In the genomic region with DNA sequence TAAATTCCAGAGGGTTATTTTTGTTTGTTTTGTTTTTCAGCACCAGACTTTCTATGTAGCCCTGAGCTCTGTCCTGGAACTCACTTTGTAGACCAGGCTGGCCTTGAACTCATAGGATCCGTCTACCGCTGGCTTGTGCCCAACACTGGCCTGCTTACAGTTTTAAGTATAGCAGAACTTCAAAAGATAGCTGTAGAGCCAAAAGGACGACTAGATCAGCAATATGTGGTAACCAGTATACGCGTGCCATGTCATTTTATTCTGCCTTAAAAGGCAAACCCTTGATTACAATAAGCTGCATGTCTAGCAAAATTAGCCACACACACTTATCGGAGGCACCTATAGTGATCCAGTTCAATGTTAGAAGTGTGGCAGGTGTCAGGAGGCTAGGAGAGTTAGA, we compare ENCODE assay signal across 7 mouse cellular contexts. TPM values are rescaled to one million over a fixed set of nuclear protein-coding genes. Genes with fewer than 3 reads are reported as not detected.
A peak's percentile ranks its signal among the peaks of the same experiment; 100 is the strongest.
DNase-seq lines count a peak whose midpoint lies in the region; ATAC-seq and TF ChIP-seq lines count a peak whose summit lies in the region.

No protein-coding gene starts in this region.

- H3K4me2 ChIP-seq in hindbrain, embryonic 14.5 days (replicated peaks), result peak overlapping the region; percentile 86
- H3K4me2 ChIP-seq in midbrain, postnatal 0 days (ENCODE audit: low read depth, low read length, poor library complexity, severe bottlenecking), result 0 out of 2 replicates have a peak overlapping the region, but pooled peaks have one; percentile 73

- DNase-seq in ovary, postnatal 36 days (ENCODE audit: low spot score), result peak; percentile 39
- no peak for DNase-seq in ovary, postnatal 14 days (ENCODE audit: low spot score)
- DNase-seq in c-Kit-negative CD71-positive TER-119-positive erythroid progenitor cells, embryonic 14.5 days (ENCODE audit: low read depth, low spot score), result peak; percentile 25
- DNase-seq in hindbrain, embryonic 14.5 days (ENCODE audit: low spot score), result no peak
- no peak for DNase-seq in midbrain, postnatal 0 days (ENCODE audit: low spot score)
- no peak for DNase-seq in left cerebral cortex, postnatal 14 days (ENCODE audit: low spot score in 2 of 2)
- no peak for DNase-seq in gastrocnemius, postnatal 36 days

- H3K4me3 ChIP-seq in hindbrain, embryonic 14.5 days (replicated peaks; ENCODE audit: low read length), result peak overlapping the region; percentile 90
- H3K4me3 ChIP-seq in midbrain, postnatal 0 days (ENCODE audit: low read depth, low read length), result no peak overlapping the region

- no peak for ATAC-seq in hindbrain, embryonic 14.5 days (ENCODE audit: low FRiP score)
- ATAC-seq in midbrain, postnatal 0 days (ENCODE audit: low FRiP score), result no peak

- 67% methylated on average over 6 of the region's 6 CpGs for WGBS in hindbrain, embryonic 14.5 days
- 66% methylated on average over 6 of the region's 6 CpGs for WGBS in midbrain, postnatal 0 days

- H3K9ac ChIP-seq in hindbrain, embryonic 14.5 days, result no peak overlapping the region
- no peak overlapping the region for H3K9ac ChIP-seq in midbrain, postnatal 0 days (replicated peaks; ENCODE audit: low read length, poor library complexity, severe bottlenecking)

- peaks cover 18% of the 10 kb centered on the region for H3K4me1 ChIP-seq in hindbrain, embryonic 14.5 days (replicated peaks; ENCODE audit: control insufficient read depth, insufficient read depth, low read length)
- 0 out of 2 replicates have a peak, but pooled peaks cover 3% of the 10 kb centered on the region for H3K4me1 ChIP-seq in midbrain, postnatal 0 days (ENCODE audit: insufficient read depth, low read length)

- TF ChIP-seq CTCF in midbrain, postnatal 0 days (IDR thresholded peaks at IDR 0.05), result no peak

- no peak overlapping the region for H3K27ac ChIP-seq in hindbrain, embryonic 14.5 days
- no peak overlapping the region for H3K27ac ChIP-seq in midbrain, postnatal 0 days (ENCODE audit: low read depth, low read length)

- no peaks in the 10 kb centered on the region for H3K9me3 ChIP-seq in hindbrain, embryonic 14.5 days (ENCODE audit: control insufficient read depth, low read length)
- H3K9me3 ChIP-seq in midbrain, postnatal 0 days (ENCODE audit: low read length), result no peaks in the 10 kb centered on the region

- no peaks in the 10 kb centered on the region for H3K27me3 ChIP-seq in hindbrain, embryonic 14.5 days (ENCODE audit: control insufficient read depth, insufficient read depth, low read length)
- no peaks in the 10 kb centered on the region for H3K27me3 ChIP-seq in midbrain, postnatal 0 days (ENCODE audit: insufficient read depth, low read length)

- H3K36me3 ChIP-seq in hindbrain, embryonic 14.5 days (replicated peaks; ENCODE audit: control insufficient read depth, insufficient read depth), result peaks cover 39% of the 10 kb centered on the region
- peaks cover 8% of the 10 kb centered on the region; the same call in 1 of the 2 replicates for H3K36me3 ChIP-seq in midbrain, postnatal 0 days (ENCODE audit: insufficient read depth, low read length)

- intact Hi-C loops in left cerebral cortex, postnatal 14 days (cut with DNase I), result no loop called here
- intact Hi-C loops in gastrocnemius, postnatal 36 days (cut with DNase I), result no loop called here

RNA-seq across cellular contexts. Expression of gene Mcm6, which starts 1.2 kb away (rescaled TPM):
- polyA plus RNA-seq in hindbrain, embryonic 14.5 days (2014; fragmentation: Nextera tagmentation; extraction: Ambion mirVana), result 64.6 and 82.8 TPM in 2 replicates
- total RNA-seq in midbrain, postnatal 0 days (2014; rRNA removed), result 36.3 and 37.3 TPM in 2 replicates
- polyA plus RNA-seq in midbrain, postnatal 0 days (2015; fragmentation: Nextera tagmentation; extraction: Ambion mirVana), result 31.1 and 31.9 TPM in 2 replicates
- 10 to 100 TPM in 1 of 2 experiments, 1 to 10 TPM in 1; 7.1 to 10.3 TPM for total RNA-seq in left cerebral cortex, postnatal 14 days (2021)
- total RNA-seq in gastrocnemius, postnatal 36 days (2021), result 1 to 10 TPM; 2.1 to 2.2 TPM

RNA-seq across cellular contexts. Expression of gene Lct, which starts 30.2 kb away (rescaled TPM):
- 0.17 and 0.33 TPM in 2 replicates for polyA plus RNA-seq in hindbrain, embryonic 14.5 days (2014; fragmentation: Nextera tagmentation; extraction: Ambion mirVana)
- total RNA-seq in midbrain, postnatal 0 days (2014; rRNA removed), result 0.28 and 0.38 TPM in 2 replicates
- 0.49 and 0.70 TPM in 2 replicates for polyA plus RNA-seq in midbrain, postnatal 0 days (2015; fragmentation: Nextera tagmentation; extraction: Ambion mirVana)
- 1 to 10 TPM; 5.9 to 7.2 TPM for total RNA-seq in left cerebral cortex, postnatal 14 days (2021)
- under 1 TPM in 1 of 2 experiments, not detected in 1; 0.05 TPM for total RNA-seq in gastrocnemius, postnatal 36 days (2021)

RNA-seq across cellular contexts. Expression of gene Dars, which starts 58.9 kb away (rescaled TPM):
- 97.3 and 98.7 TPM in 2 replicates for polyA plus RNA-seq in hindbrain, embryonic 14.5 days (2014; fragmentation: Nextera tagmentation; extraction: Ambion mirVana)
- 53.6 and 62.6 TPM in 2 replicates for total RNA-seq in midbrain, postnatal 0 days (2014; rRNA removed)
- polyA plus RNA-seq in midbrain, postnatal 0 days (2015; fragmentation: Nextera tagmentation; extraction: Ambion mirVana), result 104 and 105 TPM in 2 replicates
- 10 to 100 TPM; 58.5 to 63.3 TPM for total RNA-seq in left cerebral cortex, postnatal 14 days (2021)
- total RNA-seq in gastrocnemius, postnatal 36 days (2021), result 10 to 100 TPM; 57.1 to 67.3 TPM

Comparison
In these comparisons a context has a peak if more than half of its experiments do, and no peak if none do; other contexts are left out.
1. DNase-seq: peak in ovary, postnatal 36 days (single experiment) and c-Kit-negative CD71-positive TER-119-positive erythroid progenitor cells, embryonic 14.5 days (single experiment); none in ovary, postnatal 14 days (single experiment), hindbrain, embryonic 14.5 days (single experiment), midbrain, postnatal 0 days (single experiment), left cerebral cortex, postnatal 14 days (0 of 2) and gastrocnemius, postnatal 36 days (0 of 2).